In the genomic region with DNA sequence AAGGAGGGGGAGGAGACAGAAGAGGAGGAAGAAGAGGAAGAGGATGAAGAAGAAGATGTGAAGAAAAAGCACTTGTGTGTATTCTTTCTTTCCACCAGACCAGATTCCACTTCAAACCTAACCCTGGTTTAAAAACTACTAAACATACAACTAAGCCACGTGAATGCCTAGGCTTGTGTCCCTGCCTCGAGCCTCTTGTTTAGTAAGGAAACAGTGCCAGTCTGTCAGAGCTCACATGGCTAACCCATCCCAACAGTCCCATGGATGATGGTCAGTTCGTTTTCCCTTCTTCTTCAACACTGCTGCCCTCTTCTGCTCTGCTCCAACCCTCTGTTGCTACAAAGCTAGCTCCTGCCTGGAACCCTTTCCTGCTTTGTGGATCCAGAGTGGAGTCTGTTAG, we compare ENCODE assay signal across 25 mouse cellular contexts.
"Had no signal": no experiment of that assay in that cellular context is flagged by ENCODE, and none has a peak within 500 bp of the region (broad histone marks: within the 10 kb centered on the region; RNA-seq: fewer than 3 reads in every experiment).

No protein-coding gene starts in this region.

- H3K4me3 ChIP-seq: heart, embryonic 13.5 days; heart, embryonic 15.5 days; hindbrain, embryonic 13.5 days; hindbrain, embryonic 15.5 days; kidney, embryonic 15.5 days; limb, embryonic 13.5 days; limb, embryonic 15.5 days had no signal

- H3K9me3 ChIP-seq: heart, embryonic 13.5 days; heart, embryonic 15.5 days; hindbrain, embryonic 13.5 days; hindbrain, embryonic 15.5 days; kidney, embryonic 15.5 days; limb, embryonic 15.5 days had no signal

- H3K27ac ChIP-seq: hindbrain, embryonic 13.5 days; hindbrain, embryonic 15.5 days; hindbrain, postnatal 0 days; kidney, embryonic 15.5 days; kidney, postnatal 0 days; limb, embryonic 13.5 days; limb, embryonic 15.5 days had no signal

- H3K4me2 ChIP-seq: heart, embryonic 11.5 days; heart, embryonic 13.5 days; heart, embryonic 15.5 days; hindbrain, embryonic 13.5 days; hindbrain, embryonic 15.5 days; kidney, embryonic 15.5 days; limb, embryonic 13.5 days; limb, embryonic 15.5 days; liver, embryonic 11.5 days had no signal

- H3K36me3 ChIP-seq: heart, embryonic 15.5 days; hindbrain, embryonic 13.5 days; hindbrain, embryonic 15.5 days; kidney, embryonic 15.5 days had no signal

- H3K9ac ChIP-seq: heart, embryonic 13.5 days; heart, embryonic 15.5 days; hindbrain, embryonic 13.5 days; hindbrain, embryonic 15.5 days; kidney, embryonic 15.5 days; limb, embryonic 13.5 days; limb, embryonic 15.5 days had no signal

- H3K27me3 ChIP-seq: heart, embryonic 13.5 days; heart, embryonic 15.5 days; hindbrain, embryonic 13.5 days; hindbrain, embryonic 15.5 days; kidney, embryonic 15.5 days; limb, embryonic 13.5 days; limb, embryonic 15.5 days had no signal

- DNase-seq: gastrocnemius, postnatal 14 days; gastrocnemius, postnatal 36 days; heart, adult 18-20 months; heart, postnatal 14 days; heart, postnatal 36 days; kidney, adult 11 months; kidney, adult 2 months; kidney, adult 9 months; kidney, postnatal 14 days; kidney, postnatal 36 days; layer of hippocampus, adult 9-11 months; layer of hippocampus, postnatal 36 days; left cerebral cortex, postnatal 4 days had no signal

- ATAC-seq: hindbrain, postnatal 0 days; intestine, embryonic 16.5 days had no signal
